Mouse (Mus musculus): ENCODE results near the gene Cped1. TPM values are rescaled to one million over a fixed set of nuclear protein-coding genes. Genes with fewer than 3 reads are reported as not detected.

Cped1 gene
- polyA plus RNA-seq, 1 experiment from 2014 or later: 22.5 TPM

DNA sequence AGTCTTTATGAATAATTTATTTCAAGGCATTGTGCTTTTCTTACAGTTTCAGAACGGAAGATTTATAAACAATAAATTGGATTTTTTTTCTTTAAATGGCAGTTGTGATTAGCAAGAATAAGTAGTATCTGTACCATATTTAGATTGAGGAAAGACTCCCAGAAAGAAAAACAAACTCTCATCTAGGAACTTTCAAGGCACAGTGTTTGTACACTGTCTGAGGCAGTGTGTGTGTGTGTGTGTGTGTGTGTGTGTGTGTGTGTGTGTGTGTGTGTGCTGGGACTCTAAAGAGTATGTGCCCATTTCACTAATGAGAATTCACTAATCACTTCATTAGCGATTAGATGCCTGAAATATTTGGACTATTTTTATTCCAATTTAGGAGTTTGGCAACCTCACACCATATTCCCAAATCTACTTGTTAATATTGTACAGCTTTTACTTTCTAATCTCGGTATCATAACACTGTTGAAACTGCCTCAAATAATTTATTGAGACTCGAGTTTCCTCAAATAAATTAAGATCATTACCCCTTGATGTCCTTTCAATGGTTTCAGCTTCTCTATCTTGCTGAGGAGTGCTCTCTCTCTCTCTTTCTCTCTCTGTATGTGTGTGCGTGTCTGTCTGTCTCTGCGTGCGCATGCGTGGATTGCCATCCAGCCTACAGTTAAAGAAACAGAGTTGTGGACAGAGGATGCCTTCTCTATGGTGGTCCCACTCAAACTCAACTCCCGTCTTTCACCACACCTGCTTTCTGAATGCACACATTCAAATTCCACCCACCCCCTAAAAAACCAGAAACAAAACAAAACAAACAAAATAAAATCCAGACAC lies 41.3 kb downstream of the Cped1 start:
- Histone ChIP-seq H3K4me3 (ENCODE audit: low read depth, low read length) (no peak overlapping the region), H3K27ac (ENCODE audit: low read depth, low read length) (0 out of 2 replicates have a peak overlapping the region, but pooled peaks have one; percentile 42), H3K4me2 (replicated peaks; ENCODE audit: low read depth, low read length) (no peak overlapping the region), H3K27me3 (ENCODE audit: control insufficient read depth, insufficient read depth, low read length) (no peaks in the 10 kb centered on the region), H3K9me3 (ENCODE audit: control insufficient read depth, low read length) (no peaks in the 10 kb centered on the region), H3K9ac (ENCODE audit: low read depth, low read length) (no peak overlapping the region), H3K4me1 (replicated peaks; ENCODE audit: control insufficient read depth, insufficient read depth, low read length) (no peaks in the 10 kb centered on the region), H3K36me3 (ENCODE audit: control insufficient read depth, insufficient read depth, low read length) (no peaks in the 10 kb centered on the region)
- no peak for ATAC-seq (ENCODE audit: low FRiP score)
- 69% methylated on average over 9 of the region's 9 CpGs for WGBS
- no peak for DNase-seq (ENCODE audit: low spot score)

DNA sequence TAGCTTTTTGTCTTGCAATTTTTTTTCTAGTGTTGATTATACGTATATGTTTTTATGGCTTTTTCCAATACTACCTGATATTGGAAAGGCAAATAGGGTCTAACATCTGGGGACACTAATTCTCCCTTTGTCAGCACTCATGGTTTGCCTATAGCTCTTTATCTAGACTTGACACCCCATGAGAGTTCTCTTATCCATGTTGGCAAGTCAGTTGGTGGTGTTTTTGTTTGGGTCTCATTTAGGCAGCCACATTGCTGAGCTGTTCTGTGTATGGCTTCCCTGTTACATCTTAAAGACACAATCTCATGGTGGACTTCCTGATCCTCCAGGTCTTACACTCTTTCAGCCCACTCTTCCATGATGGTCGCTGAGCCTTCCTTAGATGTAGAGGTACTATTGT lies 42.1 kb downstream of the Cped1 start:
- Histone ChIP-seq H3K9ac (ENCODE audit: low read depth, low read length) (no peak overlapping the region), H3K9me3 (ENCODE audit: control insufficient read depth, low read length) (no peaks in the 10 kb centered on the region), H3K4me3 (ENCODE audit: low read depth, low read length) (no peak overlapping the region), H3K4me1 (replicated peaks; ENCODE audit: control insufficient read depth, insufficient read depth, low read length) (no peaks in the 10 kb centered on the region), H3K36me3 (ENCODE audit: control insufficient read depth, insufficient read depth, low read length) (no peaks in the 10 kb centered on the region), H3K27ac (ENCODE audit: low read depth, low read length) (no peak overlapping the region), H3K27me3 (ENCODE audit: control insufficient read depth, insufficient read depth, low read length) (no peaks in the 10 kb centered on the region), H3K4me2 (replicated peaks; ENCODE audit: low read depth, low read length) (no peak overlapping the region)
- ATAC-seq (ENCODE audit: low FRiP score) (no peak), DNase-seq (ENCODE audit: low spot score) (no peak)
- WGBS: 93% methylated on average over 2 of the region's 2 CpGs

DNA sequence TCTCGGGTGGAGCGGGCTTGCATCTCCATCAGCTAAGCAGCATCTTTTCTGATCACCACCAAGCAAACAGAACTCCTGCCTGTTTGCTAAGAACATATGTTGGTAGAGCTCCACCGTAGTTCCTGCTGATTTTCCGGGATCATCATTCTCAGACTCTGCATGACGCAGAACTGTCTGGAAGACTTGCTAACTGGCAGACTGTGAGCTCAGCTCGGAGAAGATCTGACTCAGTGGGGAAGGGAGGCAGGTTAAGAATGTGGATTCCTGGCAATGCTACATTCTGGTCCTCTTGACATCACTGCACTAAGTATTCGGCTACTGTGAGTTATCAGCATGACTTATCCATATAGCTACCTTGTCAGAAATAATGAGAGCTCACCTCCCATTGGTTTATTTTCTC lies 44.7 kb downstream of the Cped1 start:
- Histone ChIP-seq H3K4me1 (replicated peaks; ENCODE audit: control insufficient read depth, insufficient read depth, low read length) (no peaks in the 10 kb centered on the region), H3K4me3 (ENCODE audit: low read depth, low read length) (no peak overlapping the region), H3K9ac (ENCODE audit: low read depth, low read length) (no peak overlapping the region), H3K27me3 (ENCODE audit: control insufficient read depth, insufficient read depth, low read length) (no peaks in the 10 kb centered on the region), H3K4me2 (replicated peaks; ENCODE audit: low read depth, low read length) (no peak overlapping the region), H3K9me3 (ENCODE audit: control insufficient read depth, low read length) (no peaks in the 10 kb centered on the region), H3K36me3 (ENCODE audit: control insufficient read depth, insufficient read depth, low read length) (no peaks in the 10 kb centered on the region), H3K27ac (ENCODE audit: low read depth, low read length) (no peak overlapping the region)
- 72% methylated on average over 7 of the region's 7 CpGs for WGBS
- ATAC-seq (ENCODE audit: low FRiP score) (no peak), DNase-seq (ENCODE audit: low spot score) (no peak)

DNA sequence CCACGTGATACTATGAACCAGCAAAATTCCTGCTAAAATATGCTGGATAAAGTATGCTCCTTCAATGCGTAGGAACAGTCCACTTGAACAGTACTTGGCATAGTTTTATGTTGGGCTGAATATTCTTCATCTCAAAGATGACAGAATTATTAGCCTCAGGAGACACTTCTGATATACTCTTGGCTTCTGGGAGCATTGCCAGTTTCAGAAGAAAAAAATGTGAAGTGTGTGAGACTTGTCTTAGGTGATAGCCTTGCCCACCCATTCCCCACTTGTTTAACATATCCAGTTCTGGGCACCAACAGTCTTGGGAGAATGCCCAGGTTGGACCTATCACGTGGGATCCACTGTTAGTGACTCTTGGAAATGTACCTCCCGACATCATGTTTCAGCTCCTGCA lies 47.5 kb downstream of the Cped1 start:
- ATAC-seq (ENCODE audit: low FRiP score) (no peak), DNase-seq (ENCODE audit: low spot score) (no peak)
- H3K27me3 ChIP-seq (ENCODE audit: control insufficient read depth, insufficient read depth, low read length): no peaks in the 10 kb centered on the region
- H3K9ac ChIP-seq (ENCODE audit: low read depth, low read length): no peak overlapping the region
- no peak overlapping the region for H3K4me3 ChIP-seq (ENCODE audit: low read depth, low read length)
- H3K4me2 ChIP-seq (replicated peaks; ENCODE audit: low read depth, low read length): no peak overlapping the region
- no peaks in the 10 kb centered on the region for H3K36me3 ChIP-seq (ENCODE audit: control insufficient read depth, insufficient read depth, low read length)
- H3K9me3 ChIP-seq (ENCODE audit: control insufficient read depth, low read length): no peaks in the 10 kb centered on the region
- H3K27ac ChIP-seq (ENCODE audit: low read depth, low read length): no peak overlapping the region
- WGBS: 89% methylated on average over 4 of the region's 4 CpGs
- no peaks in the 10 kb centered on the region for H3K4me1 ChIP-seq (replicated peaks; ENCODE audit: control insufficient read depth, insufficient read depth, low read length)

DNA sequence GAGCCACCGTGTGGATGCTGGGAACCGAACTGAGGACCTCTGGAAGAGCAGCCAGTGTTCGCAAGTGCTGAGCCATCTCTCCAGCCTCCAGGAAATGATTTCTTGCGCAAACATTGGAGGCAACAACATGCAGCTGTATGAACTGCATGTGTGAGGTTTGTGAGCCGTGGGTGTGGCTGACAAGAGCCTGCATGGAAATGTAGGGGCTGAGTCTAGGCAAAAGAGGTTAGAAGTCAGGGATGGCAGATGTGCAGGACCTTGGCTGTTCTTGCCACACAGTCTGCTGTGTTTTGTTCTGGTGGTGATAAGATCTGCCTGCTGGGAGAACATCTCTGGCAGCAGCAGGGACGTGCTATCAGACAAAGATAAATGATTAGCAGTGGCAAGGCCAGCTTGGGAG lies 49.7 kb downstream of the Cped1 start:
- WGBS: 70% methylated on average over 6 of the region's 6 CpGs
- ATAC-seq (ENCODE audit: low FRiP score) (no peak), DNase-seq (ENCODE audit: low spot score) (no peak)

DNA sequence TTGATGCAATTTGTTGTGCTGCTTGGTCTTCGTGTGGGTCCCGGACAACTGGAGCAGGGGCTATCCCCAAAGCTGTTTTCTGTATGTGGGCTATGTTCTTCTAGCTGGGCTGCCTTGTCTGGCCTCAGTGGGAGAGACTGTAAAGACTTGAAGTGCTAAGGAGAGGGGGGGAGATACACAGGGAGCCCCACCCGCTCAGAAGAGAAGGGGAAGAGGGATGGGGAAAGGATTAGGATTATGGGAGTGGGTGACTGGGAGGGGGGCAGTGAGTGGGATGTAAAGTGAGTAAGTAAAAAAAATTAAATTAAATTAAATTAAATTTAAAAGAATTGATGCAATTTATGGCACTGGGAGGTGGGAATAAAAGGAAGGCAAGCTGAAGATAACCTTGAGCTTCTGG lies 50.2 kb downstream of the Cped1 start:
- no peaks in the 10 kb centered on the region for H3K9me3 ChIP-seq (ENCODE audit: control insufficient read depth, low read length)
- no peak overlapping the region for H3K9ac ChIP-seq (ENCODE audit: low read depth, low read length)
- no peaks in the 10 kb centered on the region for H3K4me1 ChIP-seq (replicated peaks; ENCODE audit: control insufficient read depth, insufficient read depth, low read length)
- H3K27me3 ChIP-seq (ENCODE audit: control insufficient read depth, insufficient read depth, low read length): no peaks in the 10 kb centered on the region
- ATAC-seq (ENCODE audit: low FRiP score) (no peak), DNase-seq (ENCODE audit: low spot score) (no peak)
- H3K4me2 ChIP-seq (replicated peaks; ENCODE audit: low read depth, low read length): no peak overlapping the region
- no peak overlapping the region for H3K27ac ChIP-seq (ENCODE audit: low read depth, low read length)
- 84% methylated on average over 3 of the region's 3 CpGs for WGBS
- no peaks in the 10 kb centered on the region for H3K36me3 ChIP-seq (ENCODE audit: control insufficient read depth, insufficient read depth, low read length)
- H3K4me3 ChIP-seq (ENCODE audit: low read depth, low read length): no peak overlapping the region

More for the DNA sequence above, 49.7 kb downstream of the Cped1 start:
- H3K9ac ChIP-seq (ENCODE audit: low read depth, low read length): no peak overlapping the region
- H3K4me1 ChIP-seq (replicated peaks; ENCODE audit: control insufficient read depth, insufficient read depth, low read length): no peaks in the 10 kb centered on the region
- no peaks in the 10 kb centered on the region for H3K36me3 ChIP-seq (ENCODE audit: control insufficient read depth, insufficient read depth, low read length)
- no peaks in the 10 kb centered on the region for H3K9me3 ChIP-seq (ENCODE audit: control insufficient read depth, low read length)
- H3K4me2 ChIP-seq (replicated peaks; ENCODE audit: low read depth, low read length): no peak overlapping the region
- no peak overlapping the region for H3K27ac ChIP-seq (ENCODE audit: low read depth, low read length)
- no peak overlapping the region for H3K4me3 ChIP-seq (ENCODE audit: low read depth, low read length)
- no peaks in the 10 kb centered on the region for H3K27me3 ChIP-seq (ENCODE audit: control insufficient read depth, insufficient read depth, low read length)

DNA sequence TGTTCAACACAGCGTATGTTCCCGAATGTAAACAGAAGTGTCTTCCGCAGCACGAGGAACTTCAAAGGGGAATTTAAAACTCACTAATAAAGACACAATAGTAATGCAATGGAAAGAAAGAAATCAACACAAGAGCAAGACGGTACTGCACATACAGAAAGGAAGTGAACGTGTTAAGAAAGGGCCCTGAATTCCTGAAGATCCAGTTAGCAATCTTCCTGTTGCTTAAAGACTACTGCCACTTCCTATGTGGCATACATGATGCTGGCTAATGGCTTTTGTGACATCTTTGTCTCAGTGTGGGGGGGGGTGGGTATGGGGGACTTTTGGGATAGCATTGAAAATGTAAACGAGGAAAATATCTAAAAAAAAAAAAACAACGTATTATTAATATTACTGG lies 50.7 kb downstream of the Cped1 start:
- no peak for DNase-seq (ENCODE audit: low spot score)
- Histone ChIP-seq H3K36me3 (ENCODE audit: control insufficient read depth, insufficient read depth, low read length) (no peaks in the 10 kb centered on the region), H3K4me2 (replicated peaks; ENCODE audit: low read depth, low read length) (no peak overlapping the region), H3K27ac (ENCODE audit: low read depth, low read length) (no peak overlapping the region), H3K9me3 (ENCODE audit: control insufficient read depth, low read length) (no peaks in the 10 kb centered on the region), H3K27me3 (ENCODE audit: control insufficient read depth, insufficient read depth, low read length) (no peaks in the 10 kb centered on the region), H3K9ac (ENCODE audit: low read depth, low read length) (no peak overlapping the region), H3K4me3 (ENCODE audit: low read depth, low read length) (no peak overlapping the region), H3K4me1 (replicated peaks; ENCODE audit: control insufficient read depth, insufficient read depth, low read length) (no peaks in the 10 kb centered on the region)
- ATAC-seq (ENCODE audit: low FRiP score): no peak
- 85% methylated on average over 8 of the region's 8 CpGs for whole genome bisulfite sequencing

DNA sequence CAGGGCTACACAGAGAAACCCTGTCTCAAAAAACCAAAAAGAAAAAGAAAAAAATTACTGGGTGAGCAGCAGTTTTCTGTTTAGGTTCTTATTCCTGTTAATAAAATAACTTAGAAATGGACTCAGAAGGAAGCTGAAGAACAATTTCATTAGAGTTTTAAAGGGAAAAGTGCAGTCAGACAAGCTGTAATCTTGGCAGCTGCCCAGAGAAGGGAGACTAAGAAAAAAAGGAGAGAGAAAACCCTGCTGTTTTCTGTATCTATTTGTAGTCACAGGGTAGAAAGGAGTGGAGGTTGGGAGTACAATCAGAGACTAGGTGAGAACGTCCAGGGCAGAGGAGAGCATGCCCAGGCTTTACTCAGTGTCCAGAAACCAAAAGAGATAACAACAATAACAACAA lies 51.2 kb downstream of the Cped1 start:
- 68% methylated on average over 1 of the region's 1 CpGs for WGBS
- no peak for DNase-seq (ENCODE audit: low spot score)
- no peak overlapping the region for H3K4me3 ChIP-seq (ENCODE audit: low read depth, low read length)
- no peak overlapping the region for H3K9ac ChIP-seq (ENCODE audit: low read depth, low read length)
- no peak overlapping the region for H3K27ac ChIP-seq (ENCODE audit: low read depth, low read length)
- no peaks in the 10 kb centered on the region for H3K27me3 ChIP-seq (ENCODE audit: control insufficient read depth, insufficient read depth, low read length)
- H3K36me3 ChIP-seq (ENCODE audit: control insufficient read depth, insufficient read depth, low read length): no peaks in the 10 kb centered on the region
- no peak for ATAC-seq (ENCODE audit: low FRiP score)
- H3K4me2 ChIP-seq (replicated peaks; ENCODE audit: low read depth, low read length): no peak overlapping the region
- no peaks in the 10 kb centered on the region for H3K4me1 ChIP-seq (replicated peaks; ENCODE audit: control insufficient read depth, insufficient read depth, low read length)
- no peaks in the 10 kb centered on the region for H3K9me3 ChIP-seq (ENCODE audit: control insufficient read depth, low read length)

DNA sequence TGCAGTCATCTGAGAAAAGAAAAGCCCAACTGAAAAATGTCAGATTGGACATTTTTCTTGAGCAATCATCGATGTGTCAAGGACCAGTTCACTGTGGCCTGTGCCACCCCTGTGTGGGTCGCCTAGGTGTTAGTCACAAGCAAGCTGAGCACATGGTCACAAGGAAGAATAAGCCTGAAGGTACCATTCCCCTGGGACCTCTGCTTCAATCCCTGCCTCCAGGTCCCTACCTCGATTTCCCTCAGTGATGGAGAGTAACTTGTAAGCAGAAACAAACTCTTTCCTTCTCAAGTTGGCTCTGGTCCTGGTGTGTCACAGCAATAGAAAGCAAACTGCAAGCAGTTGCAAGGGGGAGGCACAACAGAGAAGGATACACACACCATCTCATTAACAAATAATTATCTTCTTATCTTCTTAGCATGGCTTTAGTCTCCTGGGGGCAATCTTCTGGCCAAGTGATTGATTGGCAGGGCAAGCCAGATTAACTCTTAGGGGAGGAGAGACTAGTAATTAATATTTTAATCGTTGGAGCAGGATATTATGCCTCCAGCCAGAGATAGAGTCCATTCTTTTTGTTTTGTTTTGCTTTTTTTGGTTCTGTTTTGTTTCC lies 51.8 kb downstream of the Cped1 start:
- Histone ChIP-seq H3K9ac (ENCODE audit: low read depth, low read length) (no peak overlapping the region), H3K27me3 (ENCODE audit: control insufficient read depth, insufficient read depth, low read length) (no peaks in the 10 kb centered on the region), H3K4me2 (replicated peaks; ENCODE audit: low read depth, low read length) (no peak overlapping the region), H3K4me3 (ENCODE audit: low read depth, low read length) (no peak overlapping the region), H3K4me1 (replicated peaks; ENCODE audit: control insufficient read depth, insufficient read depth, low read length) (no peaks in the 10 kb centered on the region), H3K36me3 (ENCODE audit: control insufficient read depth, insufficient read depth, low read length) (no peaks in the 10 kb centered on the region), H3K9me3 (ENCODE audit: control insufficient read depth, low read length) (no peaks in the 10 kb centered on the region), H3K27ac (ENCODE audit: low read depth, low read length) (no peak overlapping the region)
- DNase-seq (ENCODE audit: low spot score): no peak
- WGBS: 71% methylated on average over 4 of the region's 4 CpGs
- no peak for ATAC-seq (ENCODE audit: low FRiP score)
